ENCODE assay signal across 8 mouse cellular contexts in the genomic region with DNA sequence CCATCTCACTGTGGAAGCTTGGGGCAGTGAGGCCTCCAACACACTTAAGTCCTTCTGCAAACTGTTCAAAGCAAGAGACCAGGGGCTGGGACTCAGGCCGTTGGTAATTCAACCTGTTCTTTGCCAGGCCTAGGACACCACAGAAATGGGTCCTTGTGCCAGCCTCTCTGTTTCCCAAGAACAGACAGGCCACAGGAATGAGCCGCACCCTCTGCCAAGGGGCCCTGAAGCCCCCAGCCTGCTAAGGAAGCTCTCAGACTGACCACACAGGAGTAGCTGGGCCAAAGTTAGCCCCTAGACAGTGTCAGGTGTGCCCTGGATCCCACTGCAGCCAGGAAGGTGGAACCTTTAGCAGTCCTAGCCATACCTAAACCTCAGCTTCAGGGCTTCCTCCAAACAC. TPM values are rescaled to one million over a fixed set of nuclear protein-coding genes. Genes with fewer than 3 reads are reported as not detected.
DNase-seq lines count a peak whose midpoint lies in the region; ATAC-seq and TF ChIP-seq lines count a peak whose summit lies in the region.

No protein-coding gene starts in this region.

- H3K36me3 ChIP-seq in embryonic facial prominence, embryonic 10.5 days (replicated peaks): peaks cover 23% of the 10 kb centered on the region
- H3K36me3 ChIP-seq in heart, embryonic 16.5 days (ENCODE audit: control insufficient read depth, insufficient read depth): no peaks in the 10 kb centered on the region
- no peaks in the 10 kb centered on the region for H3K36me3 ChIP-seq in liver, embryonic 14.5 days (replicated peaks; ENCODE audit: control insufficient read depth, insufficient read depth, low read depth)
- H3K36me3 ChIP-seq in stomach, postnatal 0 days (ENCODE audit: control insufficient read depth, insufficient read depth, low read length): no peaks in the 10 kb centered on the region

- ATAC-seq in heart, embryonic 16.5 days (replicated peaks; ENCODE audit: extremely low read depth, insufficient read depth, low FRiP score): no peak
- no peak for ATAC-seq in liver, embryonic 14.5 days (ENCODE audit: insufficient read depth)
- no peak for ATAC-seq in stomach, postnatal 0 days (ENCODE audit: low FRiP score, low TSS enrichment)

- no peak for TF ChIP-seq EP300 in liver, embryonic 14.5 days (IDR thresholded peaks at IDR 0.05; ENCODE audit: low read depth)
- TF ChIP-seq EP300 in stomach, postnatal 0 days (optimal IDR thresholded peaks at IDR 0.05): no peak

- H3K27me3 ChIP-seq in embryonic facial prominence, embryonic 10.5 days (replicated peaks; ENCODE audit: low read depth, poor library complexity, severe bottlenecking): peaks cover 16% of the 10 kb centered on the region; the same call in 1 of the 2 replicates
- no peaks in the 10 kb centered on the region for H3K27me3 ChIP-seq in heart, embryonic 16.5 days (ENCODE audit: control insufficient read depth, insufficient read depth, low read length)
- no peaks in the 10 kb centered on the region for H3K27me3 ChIP-seq in liver, embryonic 14.5 days (ENCODE audit: control insufficient read depth, insufficient read depth, low read length)
- H3K27me3 ChIP-seq in stomach, postnatal 0 days (ENCODE audit: control insufficient read depth, insufficient read depth, low read length): no peaks in the 10 kb centered on the region

- H3K4me3 ChIP-seq in left cerebral cortex, adult 2 months: peak overlapping the region; percentile 88
- H3K4me3 ChIP-seq in embryonic facial prominence, embryonic 10.5 days: peak overlapping the region; percentile 95
- peak overlapping the region; percentile 74 for H3K4me3 ChIP-seq in heart, embryonic 16.5 days (ENCODE audit: low read length)
- H3K4me3 ChIP-seq in liver, embryonic 14.5 days (ENCODE audit: insufficient read depth in 1 of 2, low read depth in 2 of 2, low read length in 2 of 2): peak overlapping the region; percentile 76 to 83
- H3K4me3 ChIP-seq in stomach, postnatal 0 days (ENCODE audit: low read depth, low read length): peak overlapping the region; percentile 96

- 71% methylated on average over 2 of the region's 2 CpGs for WGBS in embryonic facial prominence, embryonic 10.5 days
- 57% methylated on average over 2 of the region's 2 CpGs for WGBS in heart, embryonic 16.5 days
- WGBS in liver, embryonic 14.5 days (ENCODE audit: insufficient replicate concordance): 61% methylated on average over 2 of the region's 2 CpGs
- 32% methylated on average over 2 of the region's 2 CpGs for WGBS in stomach, postnatal 0 days

- no peak for DNase-seq in left cerebral cortex, adult 2 months (ENCODE audit: extremely low spot score in 1 of 2, low spot score in 2 of 2)
- no peak for DNase-seq in left cerebral cortex, postnatal 10 days (ENCODE audit: extremely low spot score in 1 of 2, low spot score in 2 of 2)
- DNase-seq in embryonic facial prominence, embryonic 10.5 days (ENCODE audit: low spot score): no peak
- no peak for DNase-seq in liver, embryonic 14.5 days (ENCODE audit: low read depth in 3 of 3, low spot score in 3 of 3)
- peak; percentile 27 for DNase-seq in stomach, postnatal 0 days (ENCODE audit: low spot score)
- DNase-seq in yolk sac, embryonic 10.5 days (ENCODE audit: low spot score): no peak
- no peak for DNase-seq in thymus, postnatal 14 days

- H3K4me1 ChIP-seq in embryonic facial prominence, embryonic 10.5 days: peaks cover 48% of the 10 kb centered on the region
- H3K4me1 ChIP-seq in heart, embryonic 16.5 days (ENCODE audit: control insufficient read depth, insufficient read depth, low read length): peaks cover 61% of the 10 kb centered on the region
- H3K4me1 ChIP-seq in liver, embryonic 14.5 days (replicated peaks; ENCODE audit: control insufficient read depth in 2 of 2, insufficient read depth in 2 of 2, low read length in 1 of 2): peaks cover 7 to 12% of the 10 kb centered on the region in 2 experiments
- peaks cover 23% of the 10 kb centered on the region for H3K4me1 ChIP-seq in stomach, postnatal 0 days (replicated peaks; ENCODE audit: control insufficient read depth, insufficient read depth)

- intact Hi-C loops in left cerebral cortex, adult 2 months (cut with DNase I): loop anchor here (5.0 kb wide), 1 partner anchor 189 kb away; the partner anchor contains the start of gene Nat8l
- intact Hi-C loops in left cerebral cortex, postnatal 10 days (cut with DNase I): no loop called here

- peak overlapping the region; percentile 94 for H3K27ac ChIP-seq in left cerebral cortex, adult 2 months
- H3K27ac ChIP-seq in embryonic facial prominence, embryonic 10.5 days (replicated peaks): peak overlapping the region; percentile 89; the same call in 1 of the 2 replicates
- H3K27ac ChIP-seq in heart, embryonic 16.5 days (ENCODE audit: low read length): peak overlapping the region; percentile 91
- no peak overlapping the region for H3K27ac ChIP-seq in liver, embryonic 14.5 days
- H3K27ac ChIP-seq in stomach, postnatal 0 days (replicated peaks): peak overlapping the region; percentile 99

- no peaks in the 10 kb centered on the region for H3K9me3 ChIP-seq in embryonic facial prominence, embryonic 10.5 days
- H3K9me3 ChIP-seq in heart, embryonic 16.5 days (replicated peaks; ENCODE audit: control insufficient read depth, low read length): no peaks in the 10 kb centered on the region
- no peaks in the 10 kb centered on the region for H3K9me3 ChIP-seq in liver, embryonic 14.5 days (ENCODE audit: control insufficient read depth, low read length)
- H3K9me3 ChIP-seq in stomach, postnatal 0 days (ENCODE audit: control insufficient read depth, low read length): no peaks in the 10 kb centered on the region

- H3K4me2 ChIP-seq in heart, embryonic 16.5 days (ENCODE audit: low read depth, low read length): peak overlapping the region; percentile 83
- H3K4me2 ChIP-seq in liver, embryonic 14.5 days (ENCODE audit: low read depth): peak overlapping the region; percentile 99
- peak overlapping the region; percentile 79 for H3K4me2 ChIP-seq in stomach, postnatal 0 days (replicated peaks; ENCODE audit: low read depth)

- TF ChIP-seq CTCF in left cerebral cortex, adult 2 months (IDR thresholded peaks at IDR 0.05): no peak
- TF ChIP-seq CTCF in liver, embryonic 14.5 days (IDR thresholded peaks at IDR 0.05; ENCODE audit: low read depth): no peak
- TF ChIP-seq CTCF in stomach, postnatal 0 days (IDR thresholded peaks at IDR 0.05; ENCODE audit: low read depth): no peak

- peak overlapping the region; percentile 84 for H3K9ac ChIP-seq in heart, embryonic 16.5 days (ENCODE audit: low read length)
- H3K9ac ChIP-seq in liver, embryonic 14.5 days (replicated peaks): no peak overlapping the region
- peak overlapping the region; percentile 93 for H3K9ac ChIP-seq in stomach, postnatal 0 days (ENCODE audit: low read length)

RNA-seq across cellular contexts. Expression of gene Mxd4, which starts 1.1 kb away (rescaled TPM):
- total RNA-seq in left cerebral cortex, adult 2 months (2021): 10 to 100 TPM; 82.6 to 91.1 TPM
- 10 to 100 TPM; 61.1 to 70.5 TPM for total RNA-seq in left cerebral cortex, postnatal 10 days (2021)
- 18.7 and 23.0 TPM in 2 replicates for polyA plus RNA-seq in embryonic facial prominence, embryonic 10.5 days (2016; fragmentation: Nextera tagmentation; extraction: Ambion mirVana)
- polyA plus RNA-seq in heart, embryonic 16.5 days (2015; fragmentation: Nextera tagmentation; extraction: Ambion mirVana): 26.6 and 32.2 TPM in 2 replicates
- 5.9 and 6.6 TPM in 2 replicates for polyA plus RNA-seq in liver, embryonic 14.5 days (2012; rRNA removed)
- 4.0 and 4.7 TPM in 2 replicates for polyA plus RNA-seq in liver, embryonic 14.5 days (2014; fragmentation: Nextera tagmentation; extraction: Ambion mirVana)
- polyA plus RNA-seq in stomach, postnatal 0 days (2015; fragmentation: Nextera tagmentation; extraction: Ambion mirVana): 20.1 and 21.2 TPM in 2 replicates

RNA-seq across cellular contexts. Expression of gene Haus3, which starts 17.1 kb away (rescaled TPM):
- total RNA-seq in left cerebral cortex, adult 2 months (2021): 1 to 10 TPM; 7.7 to 8.5 TPM
- total RNA-seq in left cerebral cortex, postnatal 10 days (2021): 1 to 10 TPM; 5.1 to 5.9 TPM
- 53.0 and 60.0 TPM in 2 replicates for polyA plus RNA-seq in embryonic facial prominence, embryonic 10.5 days (2016; fragmentation: Nextera tagmentation; extraction: Ambion mirVana)
- 22.3 and 28.4 TPM in 2 replicates for polyA plus RNA-seq in heart, embryonic 16.5 days (2015; fragmentation: Nextera tagmentation; extraction: Ambion mirVana)
- polyA plus RNA-seq in liver, embryonic 14.5 days (2012; rRNA removed): 3.9 and 9.3 TPM in 2 replicates
- 21.7 and 21.8 TPM in 2 replicates for polyA plus RNA-seq in liver, embryonic 14.5 days (2014; fragmentation: Nextera tagmentation; extraction: Ambion mirVana)
- polyA plus RNA-seq in stomach, postnatal 0 days (2015; fragmentation: Nextera tagmentation; extraction: Ambion mirVana): 10.8 and 12.3 TPM in 2 replicates

RNA-seq across cellular contexts. Expression of gene Poln, which starts 17.1 kb away (rescaled TPM):
- 1 to 10 TPM; 2.1 to 2.3 TPM for total RNA-seq in left cerebral cortex, adult 2 months (2021)
- 1 to 10 TPM in 1 of 2 experiments, under 1 TPM in 1; 0.69 to 1.0 TPM for total RNA-seq in left cerebral cortex, postnatal 10 days (2021)
- 0.67 and 0.69 TPM in 2 replicates for polyA plus RNA-seq in embryonic facial prominence, embryonic 10.5 days (2016; fragmentation: Nextera tagmentation; extraction: Ambion mirVana)
- 0.22 and 0.55 TPM in 2 replicates for polyA plus RNA-seq in heart, embryonic 16.5 days (2015; fragmentation: Nextera tagmentation; extraction: Ambion mirVana)
- polyA plus RNA-seq in liver, embryonic 14.5 days (2012; rRNA removed): 0.24 and 0.32 TPM in 2 replicates
- 0.42 and 0.57 TPM in 2 replicates for polyA plus RNA-seq in liver, embryonic 14.5 days (2014; fragmentation: Nextera tagmentation; extraction: Ambion mirVana)
- 0.07 and 0.19 TPM in 2 replicates for polyA plus RNA-seq in stomach, postnatal 0 days (2015; fragmentation: Nextera tagmentation; extraction: Ambion mirVana)
